Mouse (Mus musculus) frontal cortex, adult (tissue): Measurements from ENCODE around the gene Sept6.
A peak's percentile ranks its signal among the peaks of the same experiment; 100 is the strongest.

Experiments
- ATAC-seq: cut with Nextera tagmentation; 2 replicates; pipeline ENCODE4 v1.9.2; 2017; ENCODE audit warnings: mild to moderate bottlenecking, moderate library complexity, mixed read lengths; ENCODE audit not compliant: low TSS enrichment

The Sept6 gene

GRCm38 (mm10) chrX:36991694-36992093, at the start of gene Sept6:
TSS of gene Sept6 (minus strand) at chrX:36991794.
- no peak for ATAC-seq

GRCm38 (mm10) chrX:37028378-37028777, 36.8 kb upstream of the Sept6 start:
- ATAC-seq = no peak

GRCm38 (mm10) chrX:37023652-37024309, 32.2 kb upstream of the Sept6 start:
- no peak for ATAC-seq

- peak; percentile 62; the same call in 1 of the 2 replicates for ATAC-seq
These were observed 31.1 kb upstream of the Sept6 start for GRCm38 (mm10) chrX:37022690-37023089.

GRCm38 (mm10) chrX:37019045-37019444, 27.5 kb upstream of the Sept6 start:
- ATAC-seq = no peak

GRCm38 (mm10) chrX:37018150-37018654, 26.6 kb upstream of the Sept6 start:
- no peak for ATAC-seq

- ATAC-seq = no peak
These were observed 22.3 kb upstream of the Sept6 start for GRCm38 (mm10) chrX:37013870-37014269.

GRCm38 (mm10) chrX:36991039-36991438, 555 bp downstream of the Sept6 start:
- ATAC-seq = no peak

- peak; percentile 38 for ATAC-seq
These were observed 1.7 kb downstream of the Sept6 start for GRCm38 (mm10) chrX:36989752-36990404.

GRCm38 (mm10) chrX:36989234-36989751, 2.3 kb downstream of the Sept6 start:
- peak; percentile 81 for ATAC-seq

- no peak for ATAC-seq
These were observed 2.8 kb downstream of the Sept6 start for GRCm38 (mm10) chrX:36988754-36989153.

GRCm38 (mm10) chrX:36987851-36988250, 3.7 kb downstream of the Sept6 start:
- no peak for ATAC-seq

- no peak for ATAC-seq
These were observed 6.6 kb downstream of the Sept6 start for GRCm38 (mm10) chrX:36985041-36985440.

- peak; percentile 91 for ATAC-seq
These were observed 7.8 kb downstream of the Sept6 start for GRCm38 (mm10) chrX:36983654-36984311.

GRCm38 (mm10) chrX:36982892-36983653, 8.5 kb downstream of the Sept6 start:
- ATAC-seq = no peak

- ATAC-seq = no peak
These were observed 10.9 kb downstream of the Sept6 start for GRCm38 (mm10) chrX:36980563-36981187.

GRCm38 (mm10) chrX:36977863-36978262, 13.7 kb downstream of the Sept6 start:
- no peak for ATAC-seq

GRCm38 (mm10) chrX:36976980-36977379, 14.6 kb downstream of the Sept6 start:
- ATAC-seq = peak; percentile 84

GRCm38 (mm10) chrX:36976272-36976671, 15.3 kb downstream of the Sept6 start:
- 0 out of 2 replicates have a peak, but pooled peaks have one; percentile 24 for ATAC-seq

- no peak for ATAC-seq
These were observed 16.7 kb downstream of the Sept6 start for GRCm38 (mm10) chrX:36974905-36975304.

- peak; percentile 41; the same call in 1 of the 2 replicates for ATAC-seq
These were observed 18.6 kb downstream of the Sept6 start for GRCm38 (mm10) chrX:36972951-36973471.
